ENCODE assay signal across 8 mouse cellular contexts in the genomic region with DNA sequence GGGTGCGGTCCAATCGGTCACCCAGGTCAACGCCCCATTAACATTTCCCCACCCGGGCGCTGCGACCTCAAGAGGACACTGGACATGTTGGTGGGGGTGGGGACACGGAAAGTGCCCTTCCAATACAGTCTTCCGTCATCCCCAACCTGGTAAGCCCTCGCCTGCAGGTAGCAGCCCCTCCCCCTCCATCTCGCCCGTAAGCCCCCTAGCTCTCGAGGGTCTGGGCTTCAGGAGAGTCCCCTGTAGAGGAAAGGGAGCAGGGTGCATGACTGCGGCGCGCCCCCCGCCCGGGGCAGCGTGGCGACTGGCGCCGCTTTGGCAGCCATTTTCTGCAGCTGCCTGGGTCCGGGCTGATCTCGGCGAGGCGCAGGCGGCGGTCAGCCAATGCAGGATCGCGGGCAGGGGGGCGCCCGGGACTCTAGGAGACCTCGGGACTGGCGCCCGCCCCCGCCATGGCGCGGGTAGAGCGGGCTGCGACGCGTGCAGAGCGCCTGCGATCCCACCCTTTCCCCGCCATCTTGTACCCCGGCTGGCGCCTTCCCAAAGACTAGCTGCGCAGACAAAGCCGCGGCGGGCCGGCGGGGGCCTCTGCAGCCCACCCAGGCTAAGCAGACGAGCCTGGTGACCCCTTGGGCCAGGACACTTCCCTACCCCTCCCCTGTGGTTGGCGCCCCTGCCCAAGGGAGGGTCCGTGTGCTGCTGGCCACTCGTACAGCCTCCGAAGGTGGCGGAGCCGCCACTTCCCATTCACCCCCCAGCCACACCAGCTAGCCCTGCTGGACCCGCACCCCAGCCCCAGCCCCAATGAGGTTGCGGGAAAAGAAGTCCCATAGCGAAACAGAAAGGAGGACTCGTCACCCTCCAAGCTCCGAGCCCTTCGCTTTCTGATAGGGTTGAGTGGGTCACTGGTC. TPM values are rescaled to one million over a fixed set of nuclear protein-coding genes. Genes with fewer than 3 reads are reported as not detected.
DNase-seq lines count a peak whose midpoint lies in the region; ATAC-seq lines count a peak whose summit lies in the region.

No protein-coding gene starts in this region.

- H3K9me3 ChIP-seq in forebrain, embryonic 15.5 days: no peaks in the 10 kb centered on the region
- no peaks in the 10 kb centered on the region for H3K9me3 ChIP-seq in intestine, embryonic 16.5 days (ENCODE audit: control insufficient read depth, low read length)

- intact Hi-C loops in left cerebral cortex, postnatal 25 days (cut with DNase I): loop anchor here (1.0 kb wide), 1 partner anchor 29 kb away; no protein-coding TSS in a partner anchor

- WGBS in forebrain, embryonic 15.5 days: under 1% methylated on average over 62 of the region's 65 CpGs
- WGBS in intestine, embryonic 16.5 days: 1% methylated on average over 65 of the region's 65 CpGs

- peaks cover 60% of the 10 kb centered on the region for H3K4me1 ChIP-seq in forebrain, embryonic 15.5 days
- H3K4me1 ChIP-seq in intestine, embryonic 16.5 days (ENCODE audit: control insufficient read depth, insufficient read depth, low read length): peaks cover 48% of the 10 kb centered on the region

- peak overlapping the region; percentile 57 for H3K4me3 ChIP-seq in forebrain, embryonic 15.5 days
- H3K4me3 ChIP-seq in intestine, embryonic 16.5 days (ENCODE audit: low read length): peak overlapping the region; percentile 66

- DNase-seq in left cerebral cortex, postnatal 25 days (ENCODE audit: low spot score in 2 of 2): peak; percentile 54 to 73
- DNase-seq in left cerebral cortex, adult 11 months (ENCODE audit: low spot score): no peak
- DNase-seq in adrenal gland, postnatal 25 days: peak; percentile 47
- DNase-seq in lung, postnatal 36 days: peak; percentile 71
- DNase-seq in splenic B cell, adult 2 months (ENCODE audit: low read depth, low spot score): peak; percentile 48
- no peak for DNase-seq in MN1 (ENCODE audit: low spot score)

- H3K9ac ChIP-seq in forebrain, embryonic 15.5 days (replicated peaks): peak overlapping the region; percentile 79
- peak overlapping the region; percentile 93 for H3K9ac ChIP-seq in intestine, embryonic 16.5 days (ENCODE audit: low read depth, low read length)

- H3K4me2 ChIP-seq in forebrain, embryonic 15.5 days (replicated peaks): peak overlapping the region; percentile 95
- peak overlapping the region; percentile 99 for H3K4me2 ChIP-seq in intestine, embryonic 16.5 days (ENCODE audit: low read depth, low read length)

- H3K27ac ChIP-seq in forebrain, embryonic 15.5 days (replicated peaks): peak overlapping the region; percentile 81
- peak overlapping the region; percentile 65 for H3K27ac ChIP-seq in intestine, embryonic 16.5 days (ENCODE audit: low read length)

- no peaks in the 10 kb centered on the region for H3K36me3 ChIP-seq in forebrain, embryonic 15.5 days
- no peaks in the 10 kb centered on the region for H3K36me3 ChIP-seq in intestine, embryonic 16.5 days (ENCODE audit: control insufficient read depth, insufficient read depth, low read length)
- no peaks in the 10 kb centered on the region for H3K36me3 ChIP-seq in splenic B cell, adult 2 months (ENCODE audit: control insufficient read depth, insufficient read depth, low read length, poor library complexity, severe bottlenecking)

- H3K27me3 ChIP-seq in forebrain, embryonic 15.5 days: peaks cover 46% of the 10 kb centered on the region
- peaks cover 64% of the 10 kb centered on the region for H3K27me3 ChIP-seq in intestine, embryonic 16.5 days (replicated peaks; ENCODE audit: control insufficient read depth, insufficient read depth, low read length)
- no peaks in the 10 kb centered on the region for H3K27me3 ChIP-seq in splenic B cell, adult 2 months (ENCODE audit: control insufficient read depth, insufficient read depth, low read length, poor library complexity, severe bottlenecking)

- no peak for ATAC-seq in forebrain, embryonic 15.5 days (replicated peaks)
- no peak for ATAC-seq in intestine, embryonic 16.5 days

RNA-seq across cellular contexts. Expression of a gene that starts 15.8 kb away (rescaled TPM):
- total RNA-seq in left cerebral cortex, postnatal 25 days (2021): 10 to 100 TPM; 12.9 to 17.7 TPM
- 9.2 and 13.0 TPM in 2 replicates for total RNA-seq in adrenal gland, postnatal 25 days (2021)
- polyA plus RNA-seq in forebrain, embryonic 15.5 days (2015; fragmentation: Nextera tagmentation; extraction: Ambion mirVana): 13.8 and 14.1 TPM in 2 replicates
- 8.1 and 8.5 TPM in 2 replicates for polyA plus RNA-seq in intestine, embryonic 16.5 days (2015; fragmentation: Nextera tagmentation; extraction: Ambion mirVana)

RNA-seq across cellular contexts. Expression of a gene that starts 29.5 kb away (rescaled TPM):
- 10 to 100 TPM; 59.5 to 66.2 TPM for total RNA-seq in left cerebral cortex, postnatal 25 days (2021)
- 100 and 121 TPM in 2 replicates for total RNA-seq in adrenal gland, postnatal 25 days (2021)
- polyA plus RNA-seq in forebrain, embryonic 15.5 days (2015; fragmentation: Nextera tagmentation; extraction: Ambion mirVana): 15.5 and 16.5 TPM in 2 replicates
- 9.3 and 10.0 TPM in 2 replicates for polyA plus RNA-seq in intestine, embryonic 16.5 days (2015; fragmentation: Nextera tagmentation; extraction: Ambion mirVana)

RNA-seq across cellular contexts. Expression of a gene that starts 33.8 kb away (rescaled TPM):
- 1 to 10 TPM; 2.6 to 3.0 TPM for total RNA-seq in left cerebral cortex, postnatal 25 days (2021)
- total RNA-seq in adrenal gland, postnatal 25 days (2021): 8.9 and 9.8 TPM in 2 replicates
- polyA plus RNA-seq in forebrain, embryonic 15.5 days (2015; fragmentation: Nextera tagmentation; extraction: Ambion mirVana): 30.4 and 31.8 TPM in 2 replicates
- 17.8 and 18.1 TPM in 2 replicates for polyA plus RNA-seq in intestine, embryonic 16.5 days (2015; fragmentation: Nextera tagmentation; extraction: Ambion mirVana)

Comparison
In these comparisons a context has a peak if more than half of its experiments do, and no peak if none do; other contexts are left out.
1. DNase-seq: peak in left cerebral cortex, postnatal 25 days (2 of 2), adrenal gland, postnatal 25 days (single experiment), lung, postnatal 36 days (single experiment) and splenic B cell, adult 2 months (single experiment); none in left cerebral cortex, adult 11 months (single experiment) and MN1 (single experiment).